Mouse (Mus musculus): ENCODE data around the gene Bax. TPM values are rescaled to one million over a fixed set of nuclear protein-coding genes. Genes with fewer than 3 reads are reported as not detected.

Bax gene
- polyA plus RNA-seq, 1 experiment from 2014 or later = 142 TPM

DNA sequence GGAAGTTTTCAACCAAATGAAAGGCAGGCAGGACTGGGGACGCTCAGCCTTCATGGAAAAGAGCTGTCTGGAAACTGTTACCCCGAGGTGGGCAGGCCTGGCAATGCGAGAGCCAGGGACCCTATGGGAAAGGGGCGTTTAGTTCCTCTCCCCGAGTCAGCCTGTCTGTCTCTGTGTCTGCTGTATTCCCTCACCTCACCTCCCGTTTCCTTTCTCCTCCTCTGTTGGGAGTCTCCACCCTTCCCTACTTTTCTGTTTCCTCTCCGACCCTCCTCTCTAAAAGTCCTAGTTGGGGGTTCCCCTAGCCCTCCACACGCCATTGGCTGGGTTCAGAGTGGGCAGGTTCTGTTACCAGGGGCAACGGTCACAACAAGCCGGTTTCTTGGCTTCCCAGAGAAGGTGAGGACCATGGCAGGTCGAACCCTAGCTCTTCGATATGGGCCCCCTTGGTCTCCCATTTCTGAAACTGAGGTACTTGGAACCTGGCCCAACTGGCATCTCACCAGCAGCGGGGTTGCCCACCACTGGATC, 48.7 kb downstream of the Bax start:
- no peak overlapping the region for H3K4me2 ChIP-seq (ENCODE audit: low read depth, low read length)
- 8% methylated on average over 13 of the region's 13 CpGs for WGBS
- no peak for ATAC-seq (ENCODE audit: insufficient read depth, low FRiP score)
- no peak overlapping the region for H3K4me3 ChIP-seq (replicated peaks; ENCODE audit: low read length)
- H3K9ac ChIP-seq (ENCODE audit: low read length) = no peak overlapping the region
- H3K9me3 ChIP-seq (replicated peaks; ENCODE audit: control insufficient read depth, low read length) = no peaks in the 10 kb centered on the region
- peaks cover 33% of the 10 kb centered on the region; the same call in 1 of the 2 replicates for H3K4me1 ChIP-seq (ENCODE audit: control insufficient read depth, insufficient read depth, low read length)
- peaks cover 13% of the 10 kb centered on the region; the same call in 1 of the 2 replicates for H3K36me3 ChIP-seq (ENCODE audit: control insufficient read depth, insufficient read depth, low read length)
- no peak overlapping the region for H3K27ac ChIP-seq (ENCODE audit: low read length)
- peaks cover 21% of the 10 kb centered on the region for H3K27me3 ChIP-seq (ENCODE audit: control insufficient read depth, insufficient read depth, low read length)

DNA sequence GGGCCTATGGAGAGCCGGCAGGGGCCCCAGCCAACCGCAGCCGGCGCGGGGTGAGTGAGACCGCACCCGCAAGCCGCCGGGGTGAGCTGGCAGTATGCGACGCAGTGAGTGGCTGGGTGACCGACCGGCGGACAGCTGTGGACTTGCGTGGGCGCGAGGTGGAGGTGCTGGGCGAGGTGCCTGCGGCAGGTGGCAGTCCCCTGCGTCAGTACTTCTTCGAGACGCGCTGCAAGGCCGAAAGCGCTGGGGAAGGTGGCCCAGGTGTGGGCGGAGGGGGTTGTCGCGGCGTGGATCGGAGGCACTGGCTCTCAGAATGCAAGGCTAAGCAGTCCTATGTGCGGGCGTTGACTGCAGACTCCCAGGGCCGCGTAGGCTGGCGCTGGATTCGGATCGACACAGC, 51.1 kb downstream of the Bax start:
- H3K4me1 ChIP-seq (ENCODE audit: control insufficient read depth, insufficient read depth, low read length) = peaks cover 31% of the 10 kb centered on the region; the same call in 1 of the 2 replicates

DNA sequence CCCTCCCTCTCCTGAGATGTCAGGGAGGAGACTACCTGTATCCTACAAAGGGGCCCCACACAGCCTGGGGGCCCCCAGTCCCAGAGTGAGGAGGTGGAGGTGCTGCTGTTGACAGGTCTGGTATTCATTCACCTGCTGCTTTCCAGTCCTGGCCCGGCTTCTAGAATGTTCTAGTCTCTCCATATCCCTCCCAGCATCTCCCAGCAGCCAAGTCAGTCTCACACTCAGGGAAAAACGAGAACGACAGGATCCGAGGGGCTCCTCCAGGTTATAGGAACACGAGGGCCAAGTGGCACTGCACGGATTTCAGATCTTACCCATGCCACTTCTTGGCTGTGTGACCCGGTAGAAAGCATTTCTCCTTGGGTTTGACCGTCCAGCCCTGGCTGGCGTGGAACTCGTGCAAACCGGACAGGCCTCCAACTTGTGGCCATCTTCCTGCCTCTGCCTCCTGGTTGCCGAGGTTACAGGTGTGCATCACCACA, 51.9 kb downstream of the Bax start:
- Histone ChIP-seq H3K4me1 (ENCODE audit: control insufficient read depth, insufficient read depth, low read length) (peaks cover 23% of the 10 kb centered on the region; the same call in 1 of the 2 replicates), H3K9me3 (replicated peaks; ENCODE audit: control insufficient read depth, low read length) (no peaks in the 10 kb centered on the region), H3K4me3 (replicated peaks; ENCODE audit: low read length) (no peak overlapping the region), H3K4me2 (ENCODE audit: low read depth, low read length) (peak overlapping the region; percentile 91; the same call in 1 of the 2 replicates), H3K36me3 (ENCODE audit: control insufficient read depth, insufficient read depth, low read length) (no peaks in the 10 kb centered on the region), H3K9ac (ENCODE audit: low read length) (no peak overlapping the region), H3K27me3 (ENCODE audit: control insufficient read depth, insufficient read depth, low read length) (peaks cover 26% of the 10 kb centered on the region), H3K27ac (ENCODE audit: low read length) (no peak overlapping the region)
- no peak for ATAC-seq (ENCODE audit: insufficient read depth, low FRiP score)
- WGBS = 50% methylated on average over 12 of the region's 12 CpGs

More for the DNA sequence above, 51.1 kb downstream of the Bax start:
- H3K9me3 ChIP-seq (replicated peaks; ENCODE audit: control insufficient read depth, low read length) = no peaks in the 10 kb centered on the region
- 27% methylated on average over 37 of the region's 37 CpGs for WGBS
- no peaks in the 10 kb centered on the region for H3K36me3 ChIP-seq (ENCODE audit: control insufficient read depth, insufficient read depth, low read length)
- no peak for ATAC-seq (ENCODE audit: insufficient read depth, low FRiP score)
- H3K9ac ChIP-seq (ENCODE audit: low read length) = 0 out of 2 replicates have a peak overlapping the region, but pooled peaks have one; percentile 40
- peak overlapping the region; percentile 7 for H3K4me3 ChIP-seq (replicated peaks; ENCODE audit: low read length)
- H3K27me3 ChIP-seq (ENCODE audit: control insufficient read depth, insufficient read depth, low read length) = peaks cover 26% of the 10 kb centered on the region
- no peak overlapping the region for H3K27ac ChIP-seq (ENCODE audit: low read length)
- peak overlapping the region; percentile 22 for H3K4me2 ChIP-seq (ENCODE audit: low read depth, low read length)

DNA sequence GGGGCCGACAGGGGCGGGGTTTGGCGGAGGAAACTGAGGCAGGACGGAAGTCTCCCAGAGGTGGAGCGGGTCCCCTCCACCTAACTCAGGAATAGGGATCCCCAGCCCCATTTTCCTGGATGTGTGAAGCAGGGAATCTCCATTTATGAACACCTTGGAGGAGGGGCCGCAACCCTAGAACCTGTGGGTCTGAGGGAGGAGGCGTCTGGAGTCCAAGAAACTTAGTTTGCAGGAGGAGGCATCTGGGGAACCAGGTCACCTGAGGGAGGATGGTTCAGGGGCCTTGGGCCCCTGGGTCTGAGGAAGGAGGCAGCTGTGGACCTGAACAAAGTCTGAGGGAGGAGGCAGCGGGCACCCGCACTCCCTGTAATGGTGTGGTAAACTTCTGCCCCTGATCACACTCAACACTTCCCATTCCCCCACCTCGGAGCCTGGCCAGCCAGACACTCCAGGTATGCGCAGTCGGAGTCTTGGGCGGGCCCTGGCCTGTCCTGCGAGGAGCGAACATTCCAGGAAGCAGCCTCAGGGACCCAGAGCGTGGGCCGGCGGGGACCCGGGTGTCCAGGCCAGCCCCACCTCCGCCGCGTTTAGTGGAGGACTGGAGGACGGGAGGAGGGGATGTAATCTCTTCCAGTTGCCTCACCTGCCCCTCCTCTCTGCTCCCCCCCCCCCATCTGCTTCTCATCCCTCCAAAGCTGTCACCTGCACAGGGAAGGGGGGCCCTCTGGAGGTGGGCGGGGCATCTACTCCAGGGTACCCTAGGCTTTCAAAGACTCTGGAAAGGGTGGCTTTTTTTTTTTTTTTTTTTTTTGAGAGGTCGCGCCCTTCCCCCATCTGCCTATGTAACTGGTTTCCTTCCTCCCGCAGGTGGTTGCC, 52.6 kb downstream of the Bax start:
- H3K4me2 ChIP-seq (ENCODE audit: low read depth, low read length) = peak overlapping the region; percentile 91
- H3K4me3 ChIP-seq (replicated peaks; ENCODE audit: low read length) = peak overlapping the region; percentile 63
- H3K27me3 ChIP-seq (ENCODE audit: control insufficient read depth, insufficient read depth, low read length) = peaks cover 30% of the 10 kb centered on the region
- 2% methylated on average over 26 of the region's 27 CpGs for WGBS
- ATAC-seq (ENCODE audit: insufficient read depth, low FRiP score) = peak; percentile 46
- peaks cover 22% of the 10 kb centered on the region; the same call in 1 of the 2 replicates for H3K4me1 ChIP-seq (ENCODE audit: control insufficient read depth, insufficient read depth, low read length)
- no peaks in the 10 kb centered on the region for H3K9me3 ChIP-seq (replicated peaks; ENCODE audit: control insufficient read depth, low read length)
- peak overlapping the region; percentile 77 for H3K9ac ChIP-seq (ENCODE audit: low read length)
- no peaks in the 10 kb centered on the region for H3K36me3 ChIP-seq (ENCODE audit: control insufficient read depth, insufficient read depth, low read length)
- H3K27ac ChIP-seq (ENCODE audit: low read length) = peak overlapping the region; percentile 68

DNA sequence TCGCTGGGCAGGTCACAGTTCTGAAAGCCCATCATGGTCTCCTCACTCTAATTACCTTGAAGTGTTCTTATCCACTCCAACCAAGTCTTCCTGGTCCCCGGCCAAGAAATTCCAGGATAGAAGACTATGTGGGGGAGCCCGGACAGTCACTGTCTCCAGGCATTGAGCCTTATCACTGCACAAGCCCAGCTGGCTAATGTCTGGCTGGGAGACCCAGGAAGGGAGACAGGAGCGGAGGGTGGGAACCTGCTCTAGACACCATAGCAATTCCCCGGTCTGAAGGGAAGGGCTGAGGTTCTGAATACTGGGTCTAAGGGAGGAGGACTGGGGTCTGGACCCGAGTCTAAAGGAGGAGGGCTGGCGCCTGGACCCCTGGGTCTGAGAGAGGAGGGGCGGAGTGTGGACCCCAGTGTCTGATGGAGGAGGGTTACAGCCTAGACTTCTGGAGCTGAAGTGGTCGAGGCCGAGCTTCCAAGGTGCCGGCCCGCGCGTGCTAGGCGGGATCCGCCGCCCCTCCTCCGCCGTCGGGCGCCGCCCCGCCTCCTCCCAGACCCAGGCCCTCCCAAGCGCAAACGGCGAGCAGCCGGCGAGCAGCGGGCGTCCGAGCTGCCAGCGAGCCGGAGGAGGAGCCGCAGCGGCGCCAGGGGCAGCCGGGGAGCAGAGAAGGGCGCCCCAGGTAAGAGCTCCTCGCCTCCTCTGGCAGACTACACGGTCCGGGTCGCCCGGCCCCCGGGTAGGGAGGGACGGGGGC, 53.4 kb downstream of the Bax start, which contains the start of gene Ntf5:
Gene Ntf5, plus strand, starts transcription at position 583 of the 751 bp plus-strand sequence.
- WGBS = 3% methylated on average over 40 of the region's 45 CpGs
- Histone ChIP-seq H3K4me1 (ENCODE audit: control insufficient read depth, insufficient read depth, low read length) (peaks cover 20% of the 10 kb centered on the region; the same call in 1 of the 2 replicates), H3K9ac (ENCODE audit: low read length) (peak within 1 kb of the TSS; percentile 77), H3K36me3 (ENCODE audit: control insufficient read depth, insufficient read depth, low read length) (no peaks in the 10 kb centered on the region), H3K9me3 (replicated peaks; ENCODE audit: control insufficient read depth, low read length) (no peaks in the 10 kb centered on the region), H3K27ac (ENCODE audit: low read length) (peak within 1 kb of the TSS; percentile 68), H3K4me3 (replicated peaks; ENCODE audit: low read length) (peak within 1 kb of the TSS; percentile 63), H3K4me2 (ENCODE audit: low read depth, low read length) (peak within 1 kb of the TSS; percentile 91), H3K27me3 (ENCODE audit: control insufficient read depth, insufficient read depth, low read length) (peaks cover 37% of the 10 kb centered on the region)
- ATAC-seq (ENCODE audit: insufficient read depth, low FRiP score) = peak; percentile 64

DNA sequence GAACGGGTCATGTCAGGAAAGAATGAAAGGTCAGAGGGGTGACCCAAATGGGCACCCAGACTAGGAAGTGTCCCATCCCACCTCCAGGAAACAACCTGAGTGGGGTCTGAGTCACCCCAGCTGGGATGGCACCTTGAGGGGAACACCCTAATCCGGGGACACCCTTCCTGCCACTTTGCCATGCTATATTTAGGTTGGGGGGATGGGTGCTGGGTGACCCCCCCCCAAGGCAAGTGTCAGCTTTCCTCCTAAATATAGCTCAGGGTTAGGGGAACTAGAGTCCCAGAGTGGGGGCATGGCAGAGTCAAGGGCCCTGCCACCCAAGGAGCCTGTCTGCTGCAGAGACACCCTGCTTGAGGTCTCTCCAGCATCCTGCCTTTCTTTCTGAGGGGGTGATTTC, 54.3 kb downstream of the Bax start:
- Histone ChIP-seq H3K4me1 (ENCODE audit: control insufficient read depth, insufficient read depth, low read length) (peaks cover 14% of the 10 kb centered on the region; the same call in 1 of the 2 replicates), H3K27me3 (ENCODE audit: control insufficient read depth, insufficient read depth, low read length) (peaks cover 43% of the 10 kb centered on the region), H3K27ac (ENCODE audit: low read length) (no peak overlapping the region), H3K36me3 (ENCODE audit: control insufficient read depth, insufficient read depth, low read length) (no peaks in the 10 kb centered on the region), H3K4me3 (replicated peaks; ENCODE audit: low read length) (no peak overlapping the region), H3K9ac (ENCODE audit: low read length) (no peak overlapping the region), H3K9me3 (replicated peaks; ENCODE audit: control insufficient read depth, low read length) (no peaks in the 10 kb centered on the region), H3K4me2 (ENCODE audit: low read depth, low read length) (no peak overlapping the region)
- WGBS = 88% methylated on average over 2 of the region's 2 CpGs
- ATAC-seq (ENCODE audit: insufficient read depth, low FRiP score) = no peak

Small RNAs within 50 kb of the gene (microRNA-seq; reads per million reads assigned to microRNA genes)
- not detected for gene Gm22133

Other genes with a start within 250 kb of the Bax start
- gene Cd37, start 227.8 kb downstream of the Bax start, polyA plus RNA-seq (2015; fragmentation: Nextera tagmentation; extraction: Ambion mirVana) = 2.7 and 5.0 TPM in 2 replicates
- not detected in 2 replicates for gene Slc6a16, start 225.8 kb downstream of the Bax start, polyA plus RNA-seq (2015; fragmentation: Nextera tagmentation; extraction: Ambion mirVana)
- gene Slc6a21, start 189.4 kb downstream of the Bax start, polyA plus RNA-seq (2015; fragmentation: Nextera tagmentation; extraction: Ambion mirVana) = not detected in 2 replicates
- 30.1 and 32.2 TPM in 2 replicates for gene Trpm4, start 133.1 kb downstream of the Bax start, polyA plus RNA-seq (2015; fragmentation: Nextera tagmentation; extraction: Ambion mirVana)
- gene Hrc, start 131.6 kb downstream of the Bax start, polyA plus RNA-seq (2015; fragmentation: Nextera tagmentation; extraction: Ambion mirVana) = 1.0 and 3.1 TPM in 2 replicates
- gene Ppfia3, start 99.9 kb downstream of the Bax start, polyA plus RNA-seq (2015; fragmentation: Nextera tagmentation; extraction: Ambion mirVana) = 5.5 and 6.3 TPM in 2 replicates
- gene Lin7b, start 96.3 kb downstream of the Bax start, polyA plus RNA-seq (2015; fragmentation: Nextera tagmentation; extraction: Ambion mirVana) = 4.6 and 5.5 TPM in 2 replicates
- gene Snrnp70, start 71.2 kb downstream of the Bax start, polyA plus RNA-seq (2015; fragmentation: Nextera tagmentation; extraction: Ambion mirVana) = 150 and 162 TPM in 2 replicates
- 0.09 TPM in 1 of 2 replicates, not detected in the other for gene Kcna7, start 61.2 kb downstream of the Bax start, polyA plus RNA-seq (2015; fragmentation: Nextera tagmentation; extraction: Ambion mirVana)
- 1.3 and 1.6 TPM in 2 replicates for gene Ntf5, start 53.2 kb downstream of the Bax start, polyA plus RNA-seq (2015; fragmentation: Nextera tagmentation; extraction: Ambion mirVana)
- not detected in 2 replicates for gene Lhb, start 46.1 kb downstream of the Bax start, polyA plus RNA-seq (2015; fragmentation: Nextera tagmentation; extraction: Ambion mirVana)
- gene Gys1, start 32.1 kb downstream of the Bax start, polyA plus RNA-seq (2015; fragmentation: Nextera tagmentation; extraction: Ambion mirVana) = 46.3 and 47.3 TPM in 2 replicates
- gene Ruvbl2, start 28.8 kb downstream of the Bax start, polyA plus RNA-seq (2015; fragmentation: Nextera tagmentation; extraction: Ambion mirVana) = 115 and 118 TPM in 2 replicates
- 4,462 and 4,467 TPM in 2 replicates for gene Ftl1, start 7.0 kb downstream of the Bax start, polyA plus RNA-seq (2015; fragmentation: Nextera tagmentation; extraction: Ambion mirVana)
- 1.4 and 1.5 TPM in 2 replicates for gene Tulp2, start 15.0 kb upstream of the Bax start, polyA plus RNA-seq (2015; fragmentation: Nextera tagmentation; extraction: Ambion mirVana)
- gene Gm45808, start 19.9 kb upstream of the Bax start, polyA plus RNA-seq (2015; fragmentation: Nextera tagmentation; extraction: Ambion mirVana) = not detected in 2 replicates
- 2.0 and 2.2 TPM in 2 replicates for gene Dhdh, start 21.9 kb upstream of the Bax start, polyA plus RNA-seq (2015; fragmentation: Nextera tagmentation; extraction: Ambion mirVana)
- gene Nucb1, start 43.5 kb upstream of the Bax start, polyA plus RNA-seq (2015; fragmentation: Nextera tagmentation; extraction: Ambion mirVana) = 229 and 262 TPM in 2 replicates
- gene Ppp1r15a, start 59.4 kb upstream of the Bax start, polyA plus RNA-seq (2015; fragmentation: Nextera tagmentation; extraction: Ambion mirVana) = 25.5 and 31.2 TPM in 2 replicates
- gene Plekha4, start 59.4 kb upstream of the Bax start, polyA plus RNA-seq (2015; fragmentation: Nextera tagmentation; extraction: Ambion mirVana) = 2.7 and 3.9 TPM in 2 replicates
- 2.9 and 4.8 TPM in 2 replicates for gene Hsd17b14, start 88.0 kb upstream of the Bax start, polyA plus RNA-seq (2015; fragmentation: Nextera tagmentation; extraction: Ambion mirVana)
- 95.7 and 109 TPM in 2 replicates for gene Bcat2, start 103.3 kb upstream of the Bax start, polyA plus RNA-seq (2015; fragmentation: Nextera tagmentation; extraction: Ambion mirVana)
- 0.28 and 0.32 TPM in 2 replicates for gene Fgf21, start 148.6 kb upstream of the Bax start, polyA plus RNA-seq (2015; fragmentation: Nextera tagmentation; extraction: Ambion mirVana)
- 1.2 and 1.5 TPM in 2 replicates for gene Fut1, start 150.4 kb upstream of the Bax start, polyA plus RNA-seq (2015; fragmentation: Nextera tagmentation; extraction: Ambion mirVana)
- gene Izumo1, start 154.9 kb upstream of the Bax start, polyA plus RNA-seq (2015; fragmentation: Nextera tagmentation; extraction: Ambion mirVana) = 0.15 TPM in 1 of 2 replicates, not detected in the other
- 3.3 and 4.4 TPM in 2 replicates for gene Rasip1, start 160.6 kb upstream of the Bax start, polyA plus RNA-seq (2015; fragmentation: Nextera tagmentation; extraction: Ambion mirVana)
- 10.9 and 14.2 TPM in 2 replicates for gene Mamstr, start 173.1 kb upstream of the Bax start, polyA plus RNA-seq (2015; fragmentation: Nextera tagmentation; extraction: Ambion mirVana)
- 13.8 and 18.8 TPM in 2 replicates for gene Fut2, start 199.5 kb upstream of the Bax start, polyA plus RNA-seq (2015; fragmentation: Nextera tagmentation; extraction: Ambion mirVana)
- gene Ntn5, start 217.1 kb upstream of the Bax start, polyA plus RNA-seq (2015; fragmentation: Nextera tagmentation; extraction: Ambion mirVana) = 0.55 and 1.2 TPM in 2 replicates
- gene Sec1, start 227.5 kb upstream of the Bax start, polyA plus RNA-seq (2015; fragmentation: Nextera tagmentation; extraction: Ambion mirVana) = 2.9 and 3.4 TPM in 2 replicates
- gene Car11, start 232.9 kb upstream of the Bax start, polyA plus RNA-seq (2015; fragmentation: Nextera tagmentation; extraction: Ambion mirVana) = 8.4 and 9.8 TPM in 2 replicates
- 2.7 and 2.9 TPM in 2 replicates for gene Dbp, start 238.2 kb upstream of the Bax start, polyA plus RNA-seq (2015; fragmentation: Nextera tagmentation; extraction: Ambion mirVana)
- gene Rpl18, start 248.6 kb upstream of the Bax start, polyA plus RNA-seq (2015; fragmentation: Nextera tagmentation; extraction: Ambion mirVana) = 915 and 1,024 TPM in 2 replicates

All from stomach, embryonic 16.5 days (tissue).